Mouse (Mus musculus): ENCODE measurements around the gene 4933434E20Rik. TPM values are rescaled to one million over a fixed set of nuclear protein-coding genes. Genes with fewer than 3 reads are reported as not detected.
A peak's percentile ranks its signal among the peaks of the same experiment; 100 is the strongest.

The 4933434E20Rik gene
- polyA plus RNA-seq, 1 experiment from 2014 or later = 143 TPM

GRCm38 (mm10) chr3:90052351-90053241 is 1.2 kb downstream of the 4933434E20Rik start, which contains the start of gene Ubap2l:
Ubap2l (minus strand) TSS chr3:90052628.
- peak within 1 kb of the TSS; percentile 68 for H3K4me2 ChIP-seq
- ATAC-seq (ENCODE audit: insufficient read depth) = peak; percentile 91
- H3K27ac ChIP-seq (ENCODE audit: low read depth) = peak within 1 kb of the TSS; percentile 97
- peaks cover 35% of the 10 kb centered on the region for H3K36me3 ChIP-seq (ENCODE audit: insufficient read depth)
- H3K9ac ChIP-seq = peak within 1 kb of the TSS; percentile 98
- no peaks in the 10 kb centered on the region for H3K9me3 ChIP-seq (ENCODE audit: low read depth, low read length)
- H3K27me3 ChIP-seq (ENCODE audit: insufficient read depth, low read length) = no peaks in the 10 kb centered on the region
- H3K4me3 ChIP-seq (ENCODE audit: low read depth, low read length) = peak within 1 kb of the TSS; percentile 88
- peak; percentile 31; the same call in 1 of the 2 replicates for TF ChIP-seq CTCF (IDR thresholded peaks at IDR 0.05; ENCODE audit: low read depth)
- peak; percentile 99 for DNase-seq
- H3K4me1 ChIP-seq (ENCODE audit: insufficient read depth) = peaks cover 18% of the 10 kb centered on the region
- WGBS = under 1% methylated on average over 80 of the region's 81 CpGs

- ATAC-seq (ENCODE audit: insufficient read depth) = no peak
- H3K4me2 ChIP-seq = no peak overlapping the region
- no peak for TF ChIP-seq CTCF (IDR thresholded peaks at IDR 0.05; ENCODE audit: low read depth)
- DNase-seq = no peak
- H3K36me3 ChIP-seq (ENCODE audit: insufficient read depth) = peaks cover 77% of the 10 kb centered on the region
- H3K27ac ChIP-seq (ENCODE audit: low read depth) = no peak overlapping the region
- H3K27me3 ChIP-seq (ENCODE audit: insufficient read depth, low read length) = no peaks in the 10 kb centered on the region
- no peaks in the 10 kb centered on the region for H3K9me3 ChIP-seq (ENCODE audit: low read depth, low read length)
- WGBS = 86% methylated on average over 6 of the region's 6 CpGs
- no peak overlapping the region for H3K9ac ChIP-seq
- no peaks in the 10 kb centered on the region for H3K4me1 ChIP-seq (ENCODE audit: insufficient read depth)
- no peak overlapping the region for H3K4me3 ChIP-seq (ENCODE audit: low read depth, low read length)
Observed at GRCm38 (mm10) chr3:90061549-90061948, 10.1 kb downstream of the 4933434E20Rik start.

- WGBS = 69% methylated on average over 2 of the region's 2 CpGs
- DNase-seq (no peak), ATAC-seq (ENCODE audit: insufficient read depth) (no peak)
- Histone ChIP-seq H3K9ac (no peak overlapping the region), H3K36me3 (ENCODE audit: insufficient read depth) (peaks cover 67% of the 10 kb centered on the region), H3K4me1 (ENCODE audit: insufficient read depth) (no peaks in the 10 kb centered on the region), H3K9me3 (ENCODE audit: low read depth, low read length) (no peaks in the 10 kb centered on the region), H3K4me3 (ENCODE audit: low read depth, low read length) (no peak overlapping the region), H3K27me3 (ENCODE audit: insufficient read depth, low read length) (no peaks in the 10 kb centered on the region), H3K4me2 (no peak overlapping the region), H3K27ac (ENCODE audit: low read depth) (no peak overlapping the region)
- no peak for TF ChIP-seq CTCF (IDR thresholded peaks at IDR 0.05; ENCODE audit: low read depth)
Observed at GRCm38 (mm10) chr3:90062539-90062938, 11.1 kb downstream of the 4933434E20Rik start.

GRCm38 (mm10) chr3:90064383-90064782 is 12.9 kb downstream of the 4933434E20Rik start:
- 80% methylated on average over 3 of the region's 3 CpGs for WGBS
- Histone ChIP-seq H3K4me1 (ENCODE audit: insufficient read depth) (no peaks in the 10 kb centered on the region), H3K36me3 (ENCODE audit: insufficient read depth) (peaks cover 53% of the 10 kb centered on the region), H3K9ac (no peak overlapping the region), H3K27me3 (ENCODE audit: insufficient read depth, low read length) (no peaks in the 10 kb centered on the region), H3K9me3 (ENCODE audit: low read depth, low read length) (no peaks in the 10 kb centered on the region), H3K27ac (ENCODE audit: low read depth) (no peak overlapping the region), H3K4me2 (no peak overlapping the region), H3K4me3 (ENCODE audit: low read depth, low read length) (no peak overlapping the region)
- peak; percentile 4; the same call in 1 of the 2 replicates for TF ChIP-seq CTCF (IDR thresholded peaks at IDR 0.05; ENCODE audit: low read depth)
- ATAC-seq (ENCODE audit: insufficient read depth) (no peak), DNase-seq (no peak)

- Histone ChIP-seq H3K9me3 (ENCODE audit: low read depth, low read length) (no peaks in the 10 kb centered on the region), H3K36me3 (ENCODE audit: insufficient read depth) (peaks cover 46% of the 10 kb centered on the region), H3K4me2 (no peak overlapping the region), H3K4me3 (ENCODE audit: low read depth, low read length) (no peak overlapping the region), H3K27me3 (ENCODE audit: insufficient read depth, low read length) (no peaks in the 10 kb centered on the region), H3K4me1 (ENCODE audit: insufficient read depth) (no peaks in the 10 kb centered on the region), H3K9ac (no peak overlapping the region), H3K27ac (ENCODE audit: low read depth) (no peak overlapping the region)
- no peak for ATAC-seq (ENCODE audit: insufficient read depth)
- TF ChIP-seq CTCF (IDR thresholded peaks at IDR 0.05; ENCODE audit: low read depth) = peak; percentile 84
- 56% methylated on average over 3 of the region's 3 CpGs for WGBS
- peak; percentile 79 for DNase-seq
Observed at GRCm38 (mm10) chr3:90065553-90065952, 14.1 kb downstream of the 4933434E20Rik start.

GRCm38 (mm10) chr3:90067851-90068250 is 16.4 kb downstream of the 4933434E20Rik start:
- Histone ChIP-seq H3K4me1 (ENCODE audit: insufficient read depth) (no peaks in the 10 kb centered on the region), H3K4me2 (no peak overlapping the region), H3K27ac (ENCODE audit: low read depth) (no peak overlapping the region), H3K9me3 (ENCODE audit: low read depth, low read length) (no peaks in the 10 kb centered on the region), H3K9ac (no peak overlapping the region), H3K27me3 (ENCODE audit: insufficient read depth, low read length) (no peaks in the 10 kb centered on the region), H3K4me3 (ENCODE audit: low read depth, low read length) (no peak overlapping the region), H3K36me3 (ENCODE audit: insufficient read depth) (peaks cover 24% of the 10 kb centered on the region; the same call in 1 of the 2 replicates)
- 88% methylated on average over 4 of the region's 4 CpGs for WGBS
- DNase-seq (no peak), ATAC-seq (ENCODE audit: insufficient read depth) (no peak)
- TF ChIP-seq CTCF (IDR thresholded peaks at IDR 0.05; ENCODE audit: low read depth) = no peak

- H3K36me3 ChIP-seq (ENCODE audit: insufficient read depth) = 0 out of 2 replicates have a peak, but pooled peaks cover 9% of the 10 kb centered on the region
- ATAC-seq (ENCODE audit: insufficient read depth) (no peak), DNase-seq (no peak)
- 60% methylated on average over 7 of the region's 7 CpGs for WGBS
- no peaks in the 10 kb centered on the region for H3K9me3 ChIP-seq (ENCODE audit: low read depth, low read length)
- H3K9ac ChIP-seq = no peak overlapping the region
- no peak overlapping the region for H3K4me3 ChIP-seq (ENCODE audit: low read depth, low read length)
- no peaks in the 10 kb centered on the region for H3K27me3 ChIP-seq (ENCODE audit: insufficient read depth, low read length)
- TF ChIP-seq CTCF (IDR thresholded peaks at IDR 0.05; ENCODE audit: low read depth) = no peak
- H3K4me2 ChIP-seq = no peak overlapping the region
- H3K27ac ChIP-seq (ENCODE audit: low read depth) = no peak overlapping the region
- H3K4me1 ChIP-seq (ENCODE audit: insufficient read depth) = no peaks in the 10 kb centered on the region
Observed at GRCm38 (mm10) chr3:90069688-90070087, 18.3 kb downstream of the 4933434E20Rik start.
